Mouse (Mus musculus) embryonic facial prominence, embryonic 11.5 days (tissue): ENCODE results near the gene Uba1. TPM values are rescaled to one million over a fixed set of nuclear protein-coding genes. Genes with fewer than 3 reads are reported as not detected.

Experiments used
- polyA plus RNA-seq: library from polyadenylated mRNA; unstranded; fragments of >200 nt; fragmentation: Nextera tagmentation; extraction: Ambion mirVana; gene quantifications from 2 replicates; pipeline ENCODE4 v1.2.1, GENCODE M21; 2014

The Uba1 gene
- polyA plus RNA-seq, 1 experiment from 2014 or later = 234 TPM

Other genes with a start within 250 kb of the Uba1 start
- gene Jade3, start 232.6 kb upstream of the Uba1 start, polyA plus RNA-seq = 11.4 and 14.4 TPM in 2 replicates
- 0.17 TPM in 1 of 2 replicates, not detected in the other for gene Rgn, start 108.5 kb upstream of the Uba1 start, polyA plus RNA-seq
- 58.4 and 67.0 TPM in 2 replicates for gene Rbm10, start 40.8 kb upstream of the Uba1 start, polyA plus RNA-seq
- gene Ndufb11, start 40.7 kb upstream of the Uba1 start, polyA plus RNA-seq = 207 and 208 TPM in 2 replicates
- 88.8 and 97.1 TPM in 2 replicates for gene Cdk16, start 29.6 kb downstream of the Uba1 start, polyA plus RNA-seq
- gene Usp11, start 45.6 kb downstream of the Uba1 start, polyA plus RNA-seq = 68.2 and 70.8 TPM in 2 replicates
- 68.0 and 74.8 TPM in 2 replicates for gene Araf, start 139.5 kb downstream of the Uba1 start, polyA plus RNA-seq
- 12.0 and 15.2 TPM in 2 replicates for gene Timp1, start 211.8 kb downstream of the Uba1 start, polyA plus RNA-seq